Mouse (Mus musculus) olfactory bulb, adult 2 months (tissue): ENCODE results near the gene Caskin1.

Experiments used
- CTCF ChIP-seq: fragments of 200-500 bp; IDR thresholded peaks from 2 replicates; pipeline ENCODE4 v1.5.1; 2012; ENCODE audit warnings: low read depth, mild to moderate bottlenecking, low read length, moderate library complexity; ENCODE audit not compliant: insufficient read depth
- POLR2A ChIP-seq: fragments of 200-500 bp; IDR thresholded peaks from 2 replicates; pipeline ENCODE4 v1.6.1; 2012; ENCODE audit warnings: mild to moderate bottlenecking, low read depth, low read length, moderate library complexity; ENCODE audit not compliant: insufficient read depth

GRCm38 (mm10) chr17:24504085-24504484 is 15.7 kb downstream of the Caskin1 start:
- no peak for TF ChIP-seq CTCF
- TF ChIP-seq POLR2A, result no peak
